12 mouse cellular contexts compared by ENCODE assay signal in the genomic region with DNA sequence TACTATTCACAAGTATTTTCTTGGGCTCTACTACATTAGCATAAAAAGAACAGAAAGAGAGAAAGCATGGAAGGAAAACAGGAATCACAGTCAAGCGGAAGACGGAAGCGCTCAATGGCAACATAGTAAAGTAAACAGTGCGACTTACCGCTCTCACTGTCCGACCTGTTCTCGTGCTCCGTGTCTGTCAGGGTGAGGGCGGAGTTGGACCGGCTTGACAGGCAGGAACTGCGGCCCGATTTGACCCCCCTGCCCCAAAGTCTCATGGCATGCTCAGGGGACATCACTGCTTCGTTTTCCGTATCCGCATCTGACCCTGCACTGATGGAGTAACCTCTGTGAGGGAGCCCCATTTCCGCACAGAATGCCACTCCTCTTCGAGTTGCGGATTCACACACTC.
A peak's percentile ranks its signal among the peaks of the same experiment; 100 is the strongest.
DNase-seq lines count a peak whose midpoint lies in the region; ATAC-seq and TF ChIP-seq lines count a peak whose summit lies in the region.
"Had no signal": no experiment of that assay in that cellular context is flagged by ENCODE, and none has a peak within 500 bp of the region (broad histone marks: within the 10 kb centered on the region; RNA-seq: fewer than 3 reads in every experiment).

No protein-coding gene starts in this region.

- no peak for ATAC-seq in heart, embryonic 13.5 days (ENCODE audit: extremely low read depth, insufficient number of reproducible peaks, low FRiP score, low TSS enrichment)
- 0 out of 2 replicates have a peak, but pooled peaks have one; percentile 27 for ATAC-seq in midbrain, embryonic 11.5 days (ENCODE audit: low FRiP score)
- ATAC-seq in limb, embryonic 14.5 days (ENCODE audit: low FRiP score, low read depth) = no peak
- ATAC-seq in stomach, embryonic 16.5 days (ENCODE audit: insufficient read depth, low FRiP score) = no peak
- ATAC-seq: hindbrain, postnatal 0 days had no signal

- no peaks in the 10 kb centered on the region for H3K9me3 ChIP-seq in heart, embryonic 13.5 days
- H3K9me3 ChIP-seq in midbrain, embryonic 11.5 days (ENCODE audit: control insufficient read depth, low read length) = no peaks in the 10 kb centered on the region
- H3K9me3 ChIP-seq in midbrain, embryonic 10.5 days (replicated peaks) = no peaks in the 10 kb centered on the region
- no peaks in the 10 kb centered on the region for H3K9me3 ChIP-seq in limb, embryonic 14.5 days (ENCODE audit: control insufficient read depth, low read length)
- no peaks in the 10 kb centered on the region for H3K9me3 ChIP-seq in stomach, embryonic 16.5 days (replicated peaks; ENCODE audit: control insufficient read depth, low read length)

- no peaks in the 10 kb centered on the region for H3K4me1 ChIP-seq in heart, embryonic 13.5 days
- H3K4me1 ChIP-seq in midbrain, embryonic 11.5 days (ENCODE audit: control insufficient read depth, insufficient read depth, low read length) = no peaks in the 10 kb centered on the region; the same call in 1 of the 2 replicates
- H3K4me1 ChIP-seq in midbrain, embryonic 10.5 days = peaks cover 9% of the 10 kb centered on the region
- 0 out of 2 replicates have a peak, but pooled peaks cover 6% of the 10 kb centered on the region for H3K4me1 ChIP-seq in limb, embryonic 14.5 days (ENCODE audit: control insufficient read depth, insufficient read depth, low read length)
- H3K4me1 ChIP-seq in stomach, embryonic 16.5 days (ENCODE audit: control insufficient read depth, insufficient read depth, low read length) = no peaks in the 10 kb centered on the region

- H3K9ac ChIP-seq in heart, embryonic 13.5 days = no peak overlapping the region
- H3K9ac ChIP-seq in midbrain, embryonic 11.5 days (ENCODE audit: low read length) = no peak overlapping the region
- no peak overlapping the region for H3K9ac ChIP-seq in limb, embryonic 14.5 days (ENCODE audit: low read depth, low read length, severe bottlenecking)
- no peak overlapping the region for H3K9ac ChIP-seq in stomach, embryonic 16.5 days (ENCODE audit: low read length)

- 0 out of 2 replicates have a peak overlapping the region, but pooled peaks have one; percentile 11 for H3K4me3 ChIP-seq in heart, embryonic 13.5 days
- no peak overlapping the region for H3K4me3 ChIP-seq in midbrain, embryonic 11.5 days (ENCODE audit: low read depth, low read length)
- no peak overlapping the region for H3K4me3 ChIP-seq in midbrain, embryonic 10.5 days
- no peak overlapping the region for H3K4me3 ChIP-seq in limb, embryonic 14.5 days (replicated peaks; ENCODE audit: low read length)
- H3K4me3 ChIP-seq in stomach, embryonic 16.5 days (replicated peaks; ENCODE audit: low read length) = peak overlapping the region; percentile 16; the same call in 1 of the 2 replicates

- H3K4me2 ChIP-seq in heart, embryonic 13.5 days = peak overlapping the region; percentile 14; the same call in 1 of the 2 replicates
- no peak overlapping the region for H3K4me2 ChIP-seq in midbrain, embryonic 11.5 days
- peak overlapping the region; percentile 22 for H3K4me2 ChIP-seq in limb, embryonic 14.5 days (replicated peaks; ENCODE audit: low read depth, low read length, severe bottlenecking)
- peak overlapping the region; percentile 31; the same call in 1 of the 2 replicates for H3K4me2 ChIP-seq in stomach, embryonic 16.5 days (ENCODE audit: low read depth, low read length)

- no peak for DNase-seq in heart, postnatal 10 days
- no peak for DNase-seq in midbrain, embryonic 11.5 days (ENCODE audit: low spot score, missing footprints)
- DNase-seq in midbrain, embryonic 10.5 days (ENCODE audit: low spot score) = no peak
- DNase-seq in limb, embryonic 14.5 days (ENCODE audit: low spot score) = no peak
- DNase-seq in gastrocnemius, adult 8-10 months (ENCODE audit: low spot score in 2 of 2) = no peak
- DNase-seq in adipocyte (ENCODE audit: low spot score) = no peak
- DNase-seq: adrenal gland, postnatal 14 days; cerebellum, adult 8-10 months; kidney, postnatal 25 days had no signal

- TF ChIP-seq POLR2A in limb, embryonic 14.5 days (IDR thresholded peaks at IDR 0.05; ENCODE audit: borderline replicate concordance, extremely low read depth, insufficient read depth, insufficient read length) = no peak

- H3K36me3 ChIP-seq in heart, embryonic 13.5 days = no peaks in the 10 kb centered on the region
- no peaks in the 10 kb centered on the region for H3K36me3 ChIP-seq in midbrain, embryonic 11.5 days (ENCODE audit: control insufficient read depth, insufficient read depth, low read length)
- H3K36me3 ChIP-seq in midbrain, embryonic 10.5 days = peaks cover 9% of the 10 kb centered on the region; the same call in 1 of the 2 replicates
- H3K36me3 ChIP-seq in limb, embryonic 14.5 days (ENCODE audit: control insufficient read depth, insufficient read depth, low read length) = no peaks in the 10 kb centered on the region
- H3K36me3 ChIP-seq in stomach, embryonic 16.5 days (ENCODE audit: control insufficient read depth, insufficient read depth, low read length) = no peaks in the 10 kb centered on the region

- WGBS in heart, embryonic 13.5 days = 74% methylated on average over 18 of the region's 18 CpGs
- WGBS in midbrain, embryonic 11.5 days = 62% methylated on average over 18 of the region's 18 CpGs
- WGBS in midbrain, embryonic 10.5 days = 72% methylated on average over 18 of the region's 18 CpGs
- 75% methylated on average over 18 of the region's 18 CpGs for WGBS in limb, embryonic 14.5 days
- WGBS in stomach, embryonic 16.5 days = 61% methylated on average over 18 of the region's 18 CpGs

- intact Hi-C loops in heart, postnatal 10 days (cut with DNase I) = no loop called here

- H3K27ac ChIP-seq in heart, embryonic 13.5 days (replicated peaks) = no peak overlapping the region
- no peak overlapping the region for H3K27ac ChIP-seq in midbrain, embryonic 11.5 days (ENCODE audit: low read depth, low read length)
- no peak overlapping the region for H3K27ac ChIP-seq in midbrain, embryonic 10.5 days (replicated peaks)
- no peak overlapping the region for H3K27ac ChIP-seq in limb, embryonic 14.5 days (replicated peaks; ENCODE audit: low read depth, low read length)
- H3K27ac ChIP-seq in stomach, embryonic 16.5 days (ENCODE audit: low read length) = no peak overlapping the region
- H3K27ac ChIP-seq: hindbrain, postnatal 0 days had no signal

- H3K27me3 ChIP-seq in heart, embryonic 13.5 days (replicated peaks) = no peaks in the 10 kb centered on the region
- no peaks in the 10 kb centered on the region for H3K27me3 ChIP-seq in midbrain, embryonic 11.5 days (ENCODE audit: control insufficient read depth, insufficient read depth, low read length)
- no peaks in the 10 kb centered on the region for H3K27me3 ChIP-seq in midbrain, embryonic 10.5 days (ENCODE audit: low read depth, poor library complexity, severe bottlenecking)
- no peaks in the 10 kb centered on the region for H3K27me3 ChIP-seq in limb, embryonic 14.5 days (ENCODE audit: control insufficient read depth, insufficient read depth, low read length)
- no peaks in the 10 kb centered on the region for H3K27me3 ChIP-seq in stomach, embryonic 16.5 days (ENCODE audit: control insufficient read depth, insufficient read depth, low read length)

Comparison
In these comparisons a context has a peak if more than half of its experiments do, and no peak if none do; other contexts are left out.
1. H3K4me3 ChIP-seq: peak in heart, embryonic 13.5 days (single experiment) and stomach, embryonic 16.5 days (single experiment); none in midbrain, embryonic 11.5 days (single experiment), midbrain, embryonic 10.5 days (single experiment) and limb, embryonic 14.5 days (single experiment).